Mouse (Mus musculus): ENCODE results near the gene Tmem236.

DNA sequence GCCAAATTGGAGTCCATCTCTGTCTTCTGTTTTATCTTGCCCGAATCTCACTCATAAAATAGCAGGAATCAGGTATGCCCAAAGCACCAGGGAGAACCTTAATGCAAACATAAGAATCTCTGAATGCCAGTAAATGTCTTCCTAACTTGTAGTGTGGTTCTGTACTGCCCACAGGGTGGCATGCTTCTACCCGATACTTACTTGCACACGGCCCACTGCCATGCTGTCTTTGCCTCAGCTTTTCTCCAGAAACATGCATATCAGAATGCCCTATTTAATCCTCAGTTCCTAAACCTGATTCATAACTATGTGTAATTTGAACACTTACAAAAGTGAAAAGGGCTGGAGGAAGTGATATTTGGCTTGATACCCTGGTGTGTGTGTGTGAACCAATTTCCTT, 77.6 kb downstream of the Tmem236 start:
- TF ChIP-seq CTCF (conservative IDR thresholded peaks at IDR 0.05 in 1 of 2, IDR thresholded peaks at IDR 0.05 in 1 of 2; ENCODE audit: low read depth in 2 of 2, low read length in 2 of 2) (peak in 1 of 2 experiments; percentile 48; a peak in 2 of 4 replicates), POLR2A (IDR thresholded peaks at IDR 0.05; ENCODE audit: low read depth, low read length) (no peak), SIN3A (IDR thresholded peaks at IDR 0.05; ENCODE audit: low read length) (no peak), MYC (IDR thresholded peaks at IDR 0.05; ENCODE audit: low read depth, low read length) (no peak), BHLHE40 (IDR thresholded peaks at IDR 0.05; ENCODE audit: low read depth, low read length) (no peak), KAT2A (IDR thresholded peaks at IDR 0.05; ENCODE audit: insufficient replicate concordance, low read length) (no peak), TCF12 (IDR thresholded peaks at IDR 0.05; ENCODE audit: low read depth, low read length) (no peak), TBP (conservative IDR thresholded peaks at IDR 0.05; ENCODE audit: low read depth, low read length) (no peak)
